Mouse (Mus musculus): ENCODE data around the gene Srsf2. TPM values are rescaled to one million over a fixed set of nuclear protein-coding genes. Genes with fewer than 3 reads are reported as not detected.
"Not testable (repeated sequence)": the region's sequence is repeated elsewhere in the genome, so short reads cannot be mapped to it uniquely, and the experiment has no call there.

Srsf2 gene
- 1,044 and 1,058 TPM in 2 replicates for polyA plus RNA-seq (2014; fragmentation: Nextera tagmentation; extraction: Ambion mirVana)

- no peaks in the 10 kb centered on the region for H3K27me3 ChIP-seq (ENCODE audit: control insufficient read depth, insufficient read depth, low read length)
- no peaks in the 10 kb centered on the region for H3K9me3 ChIP-seq (ENCODE audit: control insufficient read depth, low read length)
- DNase-seq (ENCODE audit: low spot score) (peak; percentile 97), ATAC-seq (ENCODE audit: insufficient number of reproducible peaks, low FRiP score, low TSS enrichment, low read depth) (peak; percentile 91)
- peaks cover 13% of the 10 kb centered on the region for H3K4me1 ChIP-seq (ENCODE audit: control insufficient read depth, insufficient read depth, low read length)
- peak within 1 kb of the TSS; percentile 98 for H3K9ac ChIP-seq (ENCODE audit: low read length)
- peak within 1 kb of the TSS; percentile 96 for H3K27ac ChIP-seq (replicated peaks; ENCODE audit: low read depth, low read length)
- peaks cover 9% of the 10 kb centered on the region for H3K36me3 ChIP-seq (ENCODE audit: control insufficient read depth, insufficient read depth, low read length)
- WGBS, result under 1% methylated on average over 65 of the region's 74 CpGs
- peak within 1 kb of the TSS; percentile 81 for H3K4me2 ChIP-seq (ENCODE audit: low read depth, severe bottlenecking)
- H3K4me3 ChIP-seq (ENCODE audit: low read depth, low read length), result peak within 1 kb of the TSS; percentile 99
Observed at GRCm38 (mm10) chr11:116852891-116853511, at the start of gene Srsf2. Gene Srsf2, minus strand, starts transcription at chr11:116853094.

GRCm38 (mm10) chr11:116902588-116902987 lies 49.7 kb upstream of the Srsf2 start:
- not testable (repeated sequence) for H3K9ac ChIP-seq (ENCODE audit: low read length); DNase-seq (ENCODE audit: low spot score); ATAC-seq (ENCODE audit: insufficient number of reproducible peaks, low FRiP score, low TSS enrichment, low read depth); H3K9me3 ChIP-seq (ENCODE audit: control insufficient read depth, low read length); H3K4me3 ChIP-seq (ENCODE audit: low read depth, low read length); H3K27ac ChIP-seq (replicated peaks; ENCODE audit: low read depth, low read length); H3K4me2 ChIP-seq (ENCODE audit: low read depth, severe bottlenecking); H3K36me3 ChIP-seq (ENCODE audit: control insufficient read depth, insufficient read depth, low read length); H3K4me1 ChIP-seq (ENCODE audit: control insufficient read depth, insufficient read depth, low read length)
- WGBS, result 92% methylated on average over 10 of the region's 10 CpGs
- peaks cover 10% of the 10 kb centered on the region; the same call in 1 of the 2 replicates for H3K27me3 ChIP-seq (ENCODE audit: control insufficient read depth, insufficient read depth, low read length)

- Histone ChIP-seq H3K9ac (ENCODE audit: low read length) (no peak overlapping the region), H3K27ac (replicated peaks; ENCODE audit: low read depth, low read length) (no peak overlapping the region), H3K4me1 (ENCODE audit: control insufficient read depth, insufficient read depth, low read length) (0 out of 2 replicates have a peak, but pooled peaks cover 5% of the 10 kb centered on the region), H3K36me3 (ENCODE audit: control insufficient read depth, insufficient read depth, low read length) (no peaks in the 10 kb centered on the region), H3K27me3 (ENCODE audit: control insufficient read depth, insufficient read depth, low read length) (no peaks in the 10 kb centered on the region), H3K4me2 (ENCODE audit: low read depth, severe bottlenecking) (no peak overlapping the region), H3K4me3 (ENCODE audit: low read depth, low read length) (no peak overlapping the region), H3K9me3 (ENCODE audit: control insufficient read depth, low read length) (no peaks in the 10 kb centered on the region)
- no peak for DNase-seq (ENCODE audit: low spot score)
- WGBS, result 93% methylated on average over 12 of the region's 12 CpGs
- no peak for ATAC-seq (ENCODE audit: insufficient number of reproducible peaks, low FRiP score, low TSS enrichment, low read depth)
Observed at GRCm38 (mm10) chr11:116899247-116899646, 46.4 kb upstream of the Srsf2 start.

GRCm38 (mm10) chr11:116895402-116895801 lies 42.5 kb upstream of the Srsf2 start:
- Histone ChIP-seq H3K4me1 (ENCODE audit: control insufficient read depth, insufficient read depth, low read length) (no peaks in the 10 kb centered on the region; the same call in 1 of the 2 replicates), H3K9me3 (ENCODE audit: control insufficient read depth, low read length) (no peaks in the 10 kb centered on the region), H3K36me3 (ENCODE audit: control insufficient read depth, insufficient read depth, low read length) (no peaks in the 10 kb centered on the region), H3K4me3 (ENCODE audit: low read depth, low read length) (no peak overlapping the region), H3K27ac (replicated peaks; ENCODE audit: low read depth, low read length) (no peak overlapping the region), H3K4me2 (ENCODE audit: low read depth, severe bottlenecking) (no peak overlapping the region), H3K27me3 (ENCODE audit: control insufficient read depth, insufficient read depth, low read length) (no peaks in the 10 kb centered on the region), H3K9ac (ENCODE audit: low read length) (no peak overlapping the region)
- ATAC-seq (ENCODE audit: insufficient number of reproducible peaks, low FRiP score, low TSS enrichment, low read depth) (no peak), DNase-seq (ENCODE audit: low spot score) (no peak)
- 77% methylated on average over 3 of the region's 3 CpGs for WGBS

- H3K4me3 ChIP-seq (ENCODE audit: low read depth, low read length), result no peak overlapping the region
- no peak overlapping the region for H3K4me2 ChIP-seq (ENCODE audit: low read depth, severe bottlenecking)
- no peak overlapping the region for H3K9ac ChIP-seq (ENCODE audit: low read length)
- ATAC-seq (ENCODE audit: insufficient number of reproducible peaks, low FRiP score, low TSS enrichment, low read depth), result 0 out of 2 replicates have a peak, but pooled peaks have one; percentile 26
- WGBS, result 74% methylated on average over 19 of the region's 19 CpGs
- no peak overlapping the region for H3K27ac ChIP-seq (replicated peaks; ENCODE audit: low read depth, low read length)
- peaks cover 4% of the 10 kb centered on the region; the same call in 1 of the 2 replicates for H3K4me1 ChIP-seq (ENCODE audit: control insufficient read depth, insufficient read depth, low read length)
- no peaks in the 10 kb centered on the region for H3K36me3 ChIP-seq (ENCODE audit: control insufficient read depth, insufficient read depth, low read length)
- H3K9me3 ChIP-seq (ENCODE audit: control insufficient read depth, low read length), result no peaks in the 10 kb centered on the region
- H3K27me3 ChIP-seq (ENCODE audit: control insufficient read depth, insufficient read depth, low read length), result no peaks in the 10 kb centered on the region
- no peak for DNase-seq (ENCODE audit: low spot score)
Observed at GRCm38 (mm10) chr11:116893532-116894442, 40.9 kb upstream of the Srsf2 start.

GRCm38 (mm10) chr11:116887136-116887535 lies 34.2 kb upstream of the Srsf2 start:
- Histone ChIP-seq H3K9ac (ENCODE audit: low read length) (no peak overlapping the region), H3K4me3 (ENCODE audit: low read depth, low read length) (no peak overlapping the region), H3K4me2 (ENCODE audit: low read depth, severe bottlenecking) (no peak overlapping the region), H3K27ac (replicated peaks; ENCODE audit: low read depth, low read length) (no peak overlapping the region), H3K36me3 (ENCODE audit: control insufficient read depth, insufficient read depth, low read length) (no peaks in the 10 kb centered on the region), H3K9me3 (ENCODE audit: control insufficient read depth, low read length) (no peaks in the 10 kb centered on the region), H3K27me3 (ENCODE audit: control insufficient read depth, insufficient read depth, low read length) (no peaks in the 10 kb centered on the region), H3K4me1 (ENCODE audit: control insufficient read depth, insufficient read depth, low read length) (peaks cover 7% of the 10 kb centered on the region; the same call in 1 of the 2 replicates)
- DNase-seq (ENCODE audit: low spot score), result no peak
- WGBS, result 47% methylated on average over 5 of the region's 5 CpGs
- no peak for ATAC-seq (ENCODE audit: insufficient number of reproducible peaks, low FRiP score, low TSS enrichment, low read depth)

- no peak overlapping the region for H3K4me3 ChIP-seq (ENCODE audit: low read depth, low read length)
Observed at GRCm38 (mm10) chr11:116885275-116886151, 32.6 kb upstream of the Srsf2 start.

GRCm38 (mm10) chr11:116884061-116884460 lies 31.2 kb upstream of the Srsf2 start:
- Histone ChIP-seq H3K9me3 (ENCODE audit: control insufficient read depth, low read length) (no peaks in the 10 kb centered on the region), H3K4me3 (ENCODE audit: low read depth, low read length) (no peak overlapping the region), H3K27me3 (ENCODE audit: control insufficient read depth, insufficient read depth, low read length) (no peaks in the 10 kb centered on the region), H3K27ac (replicated peaks; ENCODE audit: low read depth, low read length) (no peak overlapping the region), H3K9ac (ENCODE audit: low read length) (no peak overlapping the region), H3K36me3 (ENCODE audit: control insufficient read depth, insufficient read depth, low read length) (no peaks in the 10 kb centered on the region), H3K4me2 (ENCODE audit: low read depth, severe bottlenecking) (no peak overlapping the region), H3K4me1 (ENCODE audit: control insufficient read depth, insufficient read depth, low read length) (peaks cover 3% of the 10 kb centered on the region; the same call in 1 of the 2 replicates)
- ATAC-seq (ENCODE audit: insufficient number of reproducible peaks, low FRiP score, low TSS enrichment, low read depth) (no peak), DNase-seq (ENCODE audit: low spot score) (no peak)
- WGBS, result 80% methylated on average over 6 of the region's 6 CpGs

More at GRCm38 (mm10) chr11:116885275-116886151, 32.6 kb upstream of the Srsf2 start:
- ATAC-seq (ENCODE audit: insufficient number of reproducible peaks, low FRiP score, low TSS enrichment, low read depth) (no peak), DNase-seq (ENCODE audit: low spot score) (peak; percentile 92)
- H3K27me3 ChIP-seq (ENCODE audit: control insufficient read depth, insufficient read depth, low read length), result no peaks in the 10 kb centered on the region
- peaks cover 7% of the 10 kb centered on the region; the same call in 1 of the 2 replicates for H3K4me1 ChIP-seq (ENCODE audit: control insufficient read depth, insufficient read depth, low read length)
- 2% methylated on average over 28 of the region's 28 CpGs for WGBS
- no peak overlapping the region for H3K9ac ChIP-seq (ENCODE audit: low read length)
- H3K9me3 ChIP-seq (ENCODE audit: control insufficient read depth, low read length), result no peaks in the 10 kb centered on the region
- no peaks in the 10 kb centered on the region for H3K36me3 ChIP-seq (ENCODE audit: control insufficient read depth, insufficient read depth, low read length)
- peak overlapping the region; percentile 21; the same call in 1 of the 2 replicates for H3K4me2 ChIP-seq (ENCODE audit: low read depth, severe bottlenecking)
- no peak overlapping the region for H3K27ac ChIP-seq (replicated peaks; ENCODE audit: low read depth, low read length)

Data from limb, embryonic 11.5 days (tissue).